Mouse (Mus musculus): Measurements from ENCODE around the gene Gm4565.
"Not testable (repeated sequence)": the region's sequence is repeated elsewhere in the genome, so short reads cannot be mapped to it uniquely, and the experiment has no call there.

Gene Gm4565

DNA sequence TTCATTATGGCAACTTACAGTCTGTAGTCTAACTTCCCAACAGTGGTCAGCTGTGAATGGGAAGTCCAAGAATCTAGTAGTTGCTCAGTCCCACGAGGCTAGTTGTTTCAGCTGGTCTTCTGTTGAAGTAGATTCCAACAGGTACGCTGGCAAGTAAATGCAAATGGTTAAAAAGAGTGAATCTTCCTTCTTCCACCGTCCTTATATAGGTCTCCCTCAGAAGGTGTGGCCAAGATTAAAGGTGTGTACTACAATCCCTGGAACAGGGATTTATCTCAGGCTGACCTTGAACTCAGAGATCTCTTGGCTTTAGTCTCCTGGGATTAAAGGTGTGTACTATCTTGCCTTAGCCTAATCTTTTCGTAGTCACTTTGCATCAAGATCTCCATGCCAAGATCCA, at the start of gene Gm4565:
Gene Gm4565 (minus strand): TSS at position 101 of the 400 bp plus-strand sequence.
- not testable (repeated sequence) for DNase-seq

DNA sequence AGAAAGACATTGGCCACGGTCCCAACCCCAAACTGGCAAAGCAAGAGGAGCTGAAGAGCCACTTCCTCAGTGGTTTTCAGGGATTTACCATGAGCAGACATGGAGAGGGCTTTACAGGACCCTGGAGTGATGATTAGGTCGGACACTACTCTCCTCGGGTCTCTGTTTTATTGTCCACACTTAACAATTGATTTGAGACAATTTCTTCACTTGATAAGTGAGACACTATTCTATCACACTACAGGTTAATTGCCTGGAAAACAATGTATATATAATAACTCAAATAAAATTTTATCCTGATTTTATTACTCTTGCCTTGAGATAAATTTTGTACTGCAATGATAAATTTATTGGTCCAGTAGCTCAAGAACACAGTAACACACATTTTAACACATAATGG, 22.7 kb downstream of the Gm4565 start, which contains the start of gene Gm4201:
Gene Gm4201 (minus strand): TSS at position 101 of the 400 bp plus-strand sequence.
- DNase-seq, result not testable (repeated sequence)

DNA sequence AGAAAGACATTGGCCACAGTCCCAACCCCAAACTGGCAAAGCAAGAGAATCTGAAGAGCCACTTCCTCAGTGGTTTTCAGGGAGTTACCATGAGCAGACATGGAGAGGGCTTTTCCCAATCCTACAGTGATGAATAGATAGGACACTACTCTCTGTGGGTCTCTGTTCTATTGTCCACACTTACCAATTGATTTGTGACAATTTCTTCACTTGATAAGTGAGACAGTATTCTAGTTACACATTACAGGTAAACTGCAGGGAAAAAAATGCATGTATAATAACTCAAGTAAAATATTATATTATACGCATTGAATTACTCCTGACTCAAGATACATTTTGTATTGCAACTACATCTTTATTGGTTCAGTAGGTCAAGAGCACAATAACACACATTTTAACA, 53.1 kb downstream of the Gm4565 start, which contains the start of gene Gm8677:
Gene Gm8677 (minus strand): TSS at position 101 of the 400 bp plus-strand sequence.
- DNase-seq, result not testable (repeated sequence)
